Mouse (Mus musculus) lung, adult 2 months (tissue): ENCODE measurements at regions not wholly inside any gene's neighbourhood (a gene's known extent, or its start where the extent isn't known, plus 50 kb on each side); places are given as distances from the start of the nearest gene placed in this dataset.

Experiments
- CTCF ChIP-seq: fragments of 200-500 bp; IDR thresholded peaks from 2 replicates; pipeline ENCODE4 v1.5.1; 2011; ENCODE audit warnings: mild to moderate bottlenecking, low read length, control low read depth; ENCODE audit not compliant: insufficient read depth
- POLR2A ChIP-seq: fragments of 200-500 bp; IDR thresholded peaks from 2 replicates; pipeline ENCODE4 v1.6.1; 2011; ENCODE audit warnings: low read depth, mild to moderate bottlenecking, control low read depth, low read length, borderline replicate concordance; ENCODE audit errors: extremely low read depth

DNA sequence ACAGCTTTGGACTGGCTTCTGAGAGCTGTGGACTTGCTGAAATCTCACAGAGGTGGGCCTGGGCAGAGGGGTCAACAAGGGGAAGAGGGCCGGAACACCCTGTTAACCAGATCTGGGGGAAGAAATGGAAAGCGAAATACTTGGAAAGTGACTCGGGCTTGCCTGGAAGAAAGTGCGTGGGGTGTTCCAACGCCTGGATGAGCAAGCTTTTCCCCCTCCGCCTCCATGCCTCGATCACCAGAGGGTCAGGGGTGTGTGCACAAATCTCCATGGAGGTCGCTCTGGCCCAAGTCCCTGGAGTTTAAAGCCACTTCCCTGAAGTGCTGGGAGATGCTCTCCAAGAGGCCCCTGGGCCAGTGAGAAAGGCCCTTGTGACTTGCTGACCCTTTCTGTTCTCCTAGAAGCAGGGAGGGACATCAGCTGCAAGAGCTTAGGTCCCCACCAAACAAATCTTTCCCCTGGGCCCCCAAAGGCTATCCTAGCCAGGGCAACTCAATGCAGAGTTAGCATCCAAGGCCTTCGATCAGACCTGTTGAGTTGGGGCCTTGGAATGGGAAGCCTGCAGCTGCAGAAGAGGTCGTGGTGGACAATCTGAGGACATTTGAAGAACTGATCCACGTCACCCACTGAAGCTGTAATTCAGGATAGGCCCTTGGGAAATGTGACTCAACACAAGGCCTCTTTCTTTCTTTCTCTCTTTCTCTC is 139.2 kb downstream of the Fgf18 start:
- TF ChIP-seq CTCF (no peak), POLR2A (no peak)
